Mouse (Mus musculus): ENCODE measurements at regions not wholly inside any gene's neighbourhood (a gene's known extent, or its start where the extent isn't known, plus 50 kb on each side); places are given as distances from the start of the nearest gene placed in this dataset.

DNA sequence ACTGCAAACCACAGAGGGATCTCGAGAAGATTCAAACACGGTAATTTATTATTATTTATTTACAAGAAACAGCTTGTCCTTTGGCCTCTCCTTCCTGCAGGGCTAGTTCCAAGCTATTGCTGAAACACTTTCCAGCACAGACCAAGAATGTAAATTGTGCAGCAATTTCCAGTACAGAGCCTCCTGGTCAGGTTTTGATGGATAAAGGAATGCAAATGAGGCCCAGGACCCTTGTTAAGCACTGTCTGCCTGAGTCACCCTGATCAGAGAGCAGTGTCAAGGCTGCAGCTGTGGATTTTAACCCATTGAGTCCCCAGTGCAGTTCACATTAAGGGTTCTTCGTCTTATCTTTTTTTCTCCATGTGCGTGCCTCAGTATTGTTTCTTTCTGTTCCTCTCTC is 142.3 kb upstream of the Zkscan2 start:
- 20% methylated on average over 4 of the region's 4 CpGs for whole genome bisulfite sequencing
- peak; percentile 50; the same call in 1 of the 2 replicates for ATAC-seq

DNA sequence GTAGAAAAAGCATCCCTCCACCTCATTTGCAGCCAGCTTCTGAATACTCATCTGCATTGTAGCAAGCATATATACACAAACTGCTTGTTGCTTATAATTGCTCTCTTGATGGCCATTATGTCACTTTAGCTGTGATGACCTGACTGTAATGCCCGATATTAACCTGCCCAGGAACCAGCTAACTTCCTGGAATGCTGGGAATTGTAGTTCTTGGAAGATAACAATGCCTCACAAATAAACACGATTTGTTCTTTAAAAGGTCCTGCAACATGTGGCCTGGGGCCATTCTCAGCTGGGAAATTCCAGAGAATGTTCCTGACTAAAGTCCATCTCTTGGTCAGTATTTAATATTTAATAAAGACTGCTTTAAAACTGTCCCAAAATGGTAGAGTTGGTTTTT is 143.2 kb upstream of the Zkscan2 start:
- no peak for ATAC-seq
- no peak overlapping the region for H3K9ac ChIP-seq (replicated peaks)
- no peak overlapping the region for H3K27ac ChIP-seq
- H3K27me3 ChIP-seq: no peaks in the 10 kb centered on the region
- peaks cover 9% of the 10 kb centered on the region for H3K4me1 ChIP-seq (replicated peaks)
- H3K4me3 ChIP-seq (replicated peaks): no peak overlapping the region
- no peaks in the 10 kb centered on the region for H3K9me3 ChIP-seq
- WGBS: 57% methylated on average over 2 of the region's 2 CpGs
- H3K4me2 ChIP-seq (replicated peaks): no peak overlapping the region
- H3K36me3 ChIP-seq: no peaks in the 10 kb centered on the region

More for the DNA sequence above, 142.3 kb upstream of the Zkscan2 start:
- Histone ChIP-seq H3K9me3 (no peaks in the 10 kb centered on the region), H3K9ac (replicated peaks) (no peak overlapping the region), H3K27ac (no peak overlapping the region), H3K4me1 (replicated peaks) (peaks cover 9% of the 10 kb centered on the region), H3K4me2 (replicated peaks) (no peak overlapping the region), H3K4me3 (replicated peaks) (no peak overlapping the region), H3K36me3 (no peaks in the 10 kb centered on the region), H3K27me3 (no peaks in the 10 kb centered on the region)

- Histone ChIP-seq H3K9me3 (no peaks in the 10 kb centered on the region), H3K4me2 (replicated peaks) (no peak overlapping the region)
- no peak for ATAC-seq
Measured at GRCm38 (mm10) chr7:123645521-123645920, 145.3 kb upstream of the Zkscan2 start.

DNA sequence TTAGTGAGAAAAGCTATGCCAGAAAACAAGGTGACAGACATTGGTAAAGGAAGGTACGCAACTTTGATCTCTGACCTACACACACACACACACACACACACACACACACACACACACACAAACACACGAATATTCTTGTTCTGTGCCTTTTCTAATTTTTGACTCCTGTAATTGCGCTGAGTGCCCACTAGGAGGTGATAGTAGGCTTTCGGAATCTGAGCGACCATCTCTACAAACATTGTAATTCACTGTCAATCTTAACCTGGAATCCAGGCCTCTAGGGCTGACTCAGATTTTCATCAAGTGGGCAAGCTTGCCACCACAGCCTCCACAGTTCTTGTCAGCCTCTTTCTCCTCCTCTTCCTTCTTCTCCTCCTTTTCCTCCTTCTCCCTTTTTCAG is 165.2 kb upstream of the Zkscan2 start:
- WGBS: 44% methylated on average over 4 of the region's 5 CpGs
- H3K4me2 ChIP-seq (replicated peaks): no peak overlapping the region
- no peaks in the 10 kb centered on the region for H3K36me3 ChIP-seq
- H3K4me1 ChIP-seq (replicated peaks): peaks cover 7% of the 10 kb centered on the region; the same call in 1 of the 2 replicates
- H3K9me3 ChIP-seq: no peaks in the 10 kb centered on the region
- no peaks in the 10 kb centered on the region for H3K27me3 ChIP-seq
- H3K4me3 ChIP-seq (replicated peaks): no peak overlapping the region
- H3K9ac ChIP-seq (replicated peaks): no peak overlapping the region
- ATAC-seq: no peak
- H3K27ac ChIP-seq: no peak overlapping the region

More at GRCm38 (mm10) chr7:123645521-123645920, 145.3 kb upstream of the Zkscan2 start:
- Histone ChIP-seq H3K9ac (replicated peaks) (no peak overlapping the region), H3K4me3 (replicated peaks) (no peak overlapping the region), H3K4me1 (replicated peaks) (peaks cover 9% of the 10 kb centered on the region), H3K36me3 (no peaks in the 10 kb centered on the region), H3K27me3 (no peaks in the 10 kb centered on the region), H3K27ac (no peak overlapping the region)
- 96% methylated on average over 3 of the region's 3 CpGs for WGBS

GRCm38 (mm10) chr7:123684762-123685161 is 184.5 kb upstream of the Zkscan2 start:
- WGBS: 86% methylated on average over 3 of the region's 3 CpGs
- Histone ChIP-seq H3K9ac (replicated peaks) (no peak overlapping the region), H3K27ac (no peak overlapping the region), H3K9me3 (no peaks in the 10 kb centered on the region), H3K27me3 (no peaks in the 10 kb centered on the region), H3K4me2 (replicated peaks) (no peak overlapping the region), H3K4me1 (replicated peaks) (no peaks in the 10 kb centered on the region), H3K36me3 (no peaks in the 10 kb centered on the region), H3K4me3 (replicated peaks) (no peak overlapping the region)
- no peak for ATAC-seq

DNA sequence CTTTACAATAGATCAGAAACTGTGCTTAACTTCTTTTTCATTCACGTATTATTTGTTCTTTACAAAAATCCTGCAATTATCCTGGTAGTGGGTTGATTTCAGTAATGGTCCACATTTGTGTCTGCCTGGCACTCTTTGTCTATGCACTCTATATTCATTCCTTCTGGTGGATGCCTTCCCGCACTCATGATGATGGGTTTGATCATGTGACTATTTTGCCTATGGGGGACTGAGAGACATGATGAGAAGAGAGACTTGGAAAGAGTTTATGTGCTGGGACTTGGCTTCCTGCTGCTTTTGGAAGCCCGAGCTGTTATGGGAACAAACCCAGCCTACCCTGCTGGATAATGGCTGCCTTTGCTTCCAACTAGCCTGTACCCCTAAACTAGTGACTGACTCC is 186.3 kb upstream of the Zkscan2 start:
- H3K4me3 ChIP-seq (replicated peaks): no peak overlapping the region
- no peak overlapping the region for H3K27ac ChIP-seq
- ATAC-seq: no peak
- WGBS: 86% methylated on average over 3 of the region's 3 CpGs
- H3K4me2 ChIP-seq (replicated peaks): no peak overlapping the region
- H3K9ac ChIP-seq (replicated peaks): no peak overlapping the region
- H3K27me3 ChIP-seq: no peaks in the 10 kb centered on the region
- no peaks in the 10 kb centered on the region for H3K4me1 ChIP-seq (replicated peaks)
- no peaks in the 10 kb centered on the region for H3K36me3 ChIP-seq
- no peaks in the 10 kb centered on the region for H3K9me3 ChIP-seq

DNA sequence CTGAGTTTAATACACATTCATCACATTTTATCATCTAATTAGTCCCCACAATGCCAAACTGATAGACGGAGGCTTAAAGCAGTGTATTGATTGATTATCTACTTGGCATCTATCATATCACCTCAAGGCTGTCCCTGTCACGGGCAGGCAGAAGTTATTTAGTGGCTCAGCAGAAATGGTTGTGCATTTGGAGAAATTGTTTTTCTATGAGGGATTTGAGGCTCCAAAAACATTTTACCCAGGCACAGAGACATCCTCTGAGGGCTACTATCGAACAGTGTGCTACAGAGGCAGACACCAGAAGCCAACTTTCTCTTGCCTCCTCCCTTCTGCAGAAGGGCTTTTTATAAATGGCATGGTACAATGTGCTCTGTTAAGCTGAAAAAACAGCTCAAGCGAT is 230.8 kb upstream of the Zkscan2 start:
- Histone ChIP-seq H3K9ac (replicated peaks) (no peak overlapping the region), H3K4me3 (replicated peaks) (no peak overlapping the region), H3K27ac (no peak overlapping the region), H3K9me3 (no peaks in the 10 kb centered on the region), H3K4me2 (replicated peaks) (no peak overlapping the region), H3K4me1 (replicated peaks) (0 out of 2 replicates have a peak, but pooled peaks cover 3% of the 10 kb centered on the region), H3K36me3 (no peaks in the 10 kb centered on the region), H3K27me3 (no peaks in the 10 kb centered on the region)
- ATAC-seq: no peak
- WGBS: 68% methylated on average over 4 of the region's 4 CpGs

- no peaks in the 10 kb centered on the region for H3K27me3 ChIP-seq
- H3K36me3 ChIP-seq: no peaks in the 10 kb centered on the region
- H3K4me2 ChIP-seq (replicated peaks): no peak overlapping the region
- H3K27ac ChIP-seq: no peak overlapping the region
- ATAC-seq: no peak
- no peaks in the 10 kb centered on the region for H3K9me3 ChIP-seq
- WGBS: 82% methylated on average over 3 of the region's 3 CpGs
- H3K4me1 ChIP-seq (replicated peaks): 0 out of 2 replicates have a peak, but pooled peaks cover 3% of the 10 kb centered on the region
- no peak overlapping the region for H3K9ac ChIP-seq (replicated peaks)
- H3K4me3 ChIP-seq (replicated peaks): no peak overlapping the region
Measured at GRCm38 (mm10) chr7:123733061-123733460, 232.8 kb upstream of the Zkscan2 start.

- Histone ChIP-seq H3K36me3 (no peaks in the 10 kb centered on the region), H3K4me3 (replicated peaks) (no peak overlapping the region), H3K4me2 (replicated peaks) (no peak overlapping the region), H3K4me1 (replicated peaks) (no peaks in the 10 kb centered on the region), H3K9me3 (no peaks in the 10 kb centered on the region), H3K27ac (no peak overlapping the region), H3K27me3 (no peaks in the 10 kb centered on the region), H3K9ac (replicated peaks) (no peak overlapping the region)
- 80% methylated on average over 4 of the region's 4 CpGs for WGBS
- ATAC-seq: no peak
Measured at GRCm38 (mm10) chr7:123747986-123748385, 234.7 kb upstream of the Hs3st4 start.

DNA sequence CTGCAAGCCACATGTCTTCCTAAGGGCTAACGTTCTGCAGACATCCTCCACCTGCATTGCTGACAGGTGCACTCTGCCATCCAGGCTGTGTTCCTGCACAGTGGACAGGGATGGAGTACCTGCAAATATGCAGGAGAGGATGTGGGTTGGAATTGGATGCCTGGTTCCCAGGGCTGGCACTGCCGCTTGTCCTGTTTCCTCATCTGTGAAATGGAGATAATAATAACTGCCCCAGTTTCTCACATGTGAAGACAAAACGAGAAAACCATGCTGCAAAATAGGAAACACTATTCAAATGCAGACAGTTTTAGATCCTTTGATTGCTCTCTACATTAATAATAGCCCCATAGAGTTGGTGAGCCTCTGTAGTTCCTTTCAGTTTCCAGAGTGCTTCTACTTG is 229.4 kb upstream of the Hs3st4 start:
- Histone ChIP-seq H3K4me2 (replicated peaks) (no peak overlapping the region), H3K9ac (replicated peaks) (no peak overlapping the region), H3K27me3 (no peaks in the 10 kb centered on the region), H3K4me3 (replicated peaks) (no peak overlapping the region), H3K9me3 (no peaks in the 10 kb centered on the region), H3K4me1 (replicated peaks) (no peaks in the 10 kb centered on the region), H3K27ac (no peak overlapping the region), H3K36me3 (no peaks in the 10 kb centered on the region)
- 81% methylated on average over 3 of the region's 3 CpGs for WGBS
- no peak for ATAC-seq

GRCm38 (mm10) chr7:123795036-123795435 is 187.6 kb upstream of the Hs3st4 start:
- H3K4me3 ChIP-seq (replicated peaks): no peak overlapping the region
- no peaks in the 10 kb centered on the region for H3K36me3 ChIP-seq
- no peak overlapping the region for H3K4me2 ChIP-seq (replicated peaks)
- no peak overlapping the region for H3K9ac ChIP-seq (replicated peaks)
- no peaks in the 10 kb centered on the region for H3K4me1 ChIP-seq (replicated peaks)
- no peaks in the 10 kb centered on the region for H3K9me3 ChIP-seq
- no peaks in the 10 kb centered on the region for H3K27me3 ChIP-seq
- 86% methylated on average over 2 of the region's 2 CpGs for WGBS
- ATAC-seq: no peak
- no peak overlapping the region for H3K27ac ChIP-seq

DNA sequence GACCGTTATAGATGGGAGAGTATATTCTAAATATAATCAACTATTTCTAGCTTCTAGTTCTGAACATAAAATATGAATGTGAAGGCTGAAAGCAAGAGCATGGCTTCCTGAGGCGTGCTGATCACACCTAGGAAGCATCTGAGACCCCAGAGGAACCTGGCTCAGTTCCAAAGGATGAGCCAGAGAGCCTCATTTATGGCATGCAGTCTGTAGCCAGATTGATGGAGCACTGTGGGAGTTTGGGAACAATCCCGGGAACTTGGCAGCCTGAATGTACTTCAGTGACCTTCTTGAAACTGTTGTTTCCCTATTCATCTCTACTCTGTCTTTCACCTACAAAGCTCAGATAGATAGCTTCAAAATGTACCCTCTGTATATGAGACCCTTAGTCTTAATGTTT is 186.6 kb upstream of the Hs3st4 start:
- H3K4me2 ChIP-seq (replicated peaks): no peak overlapping the region
- H3K4me3 ChIP-seq (replicated peaks): no peak overlapping the region
- no peaks in the 10 kb centered on the region for H3K36me3 ChIP-seq
- WGBS: 79% methylated on average over 3 of the region's 3 CpGs
- H3K27ac ChIP-seq: no peak overlapping the region
- no peaks in the 10 kb centered on the region for H3K27me3 ChIP-seq
- no peaks in the 10 kb centered on the region for H3K4me1 ChIP-seq (replicated peaks)
- no peaks in the 10 kb centered on the region for H3K9me3 ChIP-seq
- H3K9ac ChIP-seq (replicated peaks): no peak overlapping the region
- no peak for ATAC-seq

- H3K4me3 ChIP-seq (replicated peaks): no peak overlapping the region
- no peaks in the 10 kb centered on the region for H3K9me3 ChIP-seq
- WGBS: 95% methylated on average over 2 of the region's 2 CpGs
- no peak for ATAC-seq
- no peak overlapping the region for H3K9ac ChIP-seq (replicated peaks)
- H3K4me1 ChIP-seq (replicated peaks): no peaks in the 10 kb centered on the region
- no peak overlapping the region for H3K27ac ChIP-seq
- no peaks in the 10 kb centered on the region for H3K36me3 ChIP-seq
- H3K4me2 ChIP-seq (replicated peaks): no peak overlapping the region
- H3K27me3 ChIP-seq: no peaks in the 10 kb centered on the region
Measured at GRCm38 (mm10) chr7:123805650-123806049, 177.0 kb upstream of the Hs3st4 start.
